Mouse (Mus musculus): ENCODE measurements around the gene Onecut3. TPM values are rescaled to one million over a fixed set of nuclear protein-coding genes. Genes with fewer than 3 reads are reported as not detected.

Onecut3 gene
- polyA plus RNA-seq, 1 experiment from 2014 or later = not detected

- peak overlapping the region; percentile 38; the same call in 1 of the 2 replicates for H3K9ac ChIP-seq (ENCODE audit: low read length)
- ATAC-seq (replicated peaks; ENCODE audit: extremely low read depth, insufficient read depth, low FRiP score) = no peak
- no peaks in the 10 kb centered on the region for H3K9me3 ChIP-seq (replicated peaks; ENCODE audit: control insufficient read depth, low read length)
- peaks cover 5% of the 10 kb centered on the region; the same call in 1 of the 2 replicates for H3K4me1 ChIP-seq (ENCODE audit: control insufficient read depth, insufficient read depth, low read length)
- 5% methylated on average over 19 of the region's 19 CpGs for WGBS
- peak overlapping the region; percentile 1; the same call in 1 of the 2 replicates for H3K4me2 ChIP-seq (ENCODE audit: low read depth, low read length)
- peak overlapping the region; percentile 8; the same call in 1 of the 2 replicates for H3K4me3 ChIP-seq (ENCODE audit: low read length)
- no peak overlapping the region for H3K27ac ChIP-seq (ENCODE audit: low read length)
- H3K36me3 ChIP-seq (ENCODE audit: control insufficient read depth, insufficient read depth) = no peaks in the 10 kb centered on the region
- peaks cover 42% of the 10 kb centered on the region for H3K27me3 ChIP-seq (ENCODE audit: control insufficient read depth, insufficient read depth, low read length)
Measured at GRCm38 (mm10) chr10:80513739-80514138, 19.1 kb downstream of the Onecut3 start.

- Histone ChIP-seq H3K4me3 (ENCODE audit: low read length) (no peak overlapping the region), H3K9ac (ENCODE audit: low read length) (no peak overlapping the region), H3K9me3 (replicated peaks; ENCODE audit: control insufficient read depth, low read length) (peaks cover 6% of the 10 kb centered on the region; the same call in 1 of the 2 replicates), H3K36me3 (ENCODE audit: control insufficient read depth, insufficient read depth) (no peaks in the 10 kb centered on the region), H3K27me3 (ENCODE audit: control insufficient read depth, insufficient read depth, low read length) (peaks cover 18% of the 10 kb centered on the region), H3K4me1 (ENCODE audit: control insufficient read depth, insufficient read depth, low read length) (no peaks in the 10 kb centered on the region), H3K4me2 (ENCODE audit: low read depth, low read length) (no peak overlapping the region), H3K27ac (ENCODE audit: low read length) (no peak overlapping the region)
- WGBS = 64% methylated on average over 2 of the region's 2 CpGs
- no peak for ATAC-seq (replicated peaks; ENCODE audit: extremely low read depth, insufficient read depth, low FRiP score)
Measured at GRCm38 (mm10) chr10:80519287-80519686, 24.7 kb downstream of the Onecut3 start.

- no peak for ATAC-seq (replicated peaks; ENCODE audit: extremely low read depth, insufficient read depth, low FRiP score)
- no peaks in the 10 kb centered on the region for H3K4me1 ChIP-seq (ENCODE audit: control insufficient read depth, insufficient read depth, low read length)
- no peak overlapping the region for H3K4me3 ChIP-seq (ENCODE audit: low read length)
- no peak overlapping the region for H3K27ac ChIP-seq (ENCODE audit: low read length)
- peaks cover under 1% of the 10 kb centered on the region for H3K27me3 ChIP-seq (ENCODE audit: control insufficient read depth, insufficient read depth, low read length)
- 95% methylated on average over 7 of the region's 7 CpGs for WGBS
- no peaks in the 10 kb centered on the region for H3K36me3 ChIP-seq (ENCODE audit: control insufficient read depth, insufficient read depth)
- no peak overlapping the region for H3K9ac ChIP-seq (ENCODE audit: low read length)
- H3K4me2 ChIP-seq (ENCODE audit: low read depth, low read length) = no peak overlapping the region
- H3K9me3 ChIP-seq (replicated peaks; ENCODE audit: control insufficient read depth, low read length) = peaks cover 6% of the 10 kb centered on the region; the same call in 1 of the 2 replicates
Measured at GRCm38 (mm10) chr10:80523299-80523698, 28.7 kb downstream of the Onecut3 start.

GRCm38 (mm10) chr10:80526172-80526571 lies 31.5 kb downstream of the Onecut3 start:
- Histone ChIP-seq H3K27me3 (ENCODE audit: control insufficient read depth, insufficient read depth, low read length) (no peaks in the 10 kb centered on the region; the same call in none of the 2 replicates), H3K9ac (ENCODE audit: low read length) (no peak overlapping the region), H3K9me3 (replicated peaks; ENCODE audit: control insufficient read depth, low read length) (peaks cover 6% of the 10 kb centered on the region; the same call in 1 of the 2 replicates), H3K4me3 (ENCODE audit: low read length) (no peak overlapping the region), H3K27ac (ENCODE audit: low read length) (no peak overlapping the region), H3K4me2 (ENCODE audit: low read depth, low read length) (no peak overlapping the region), H3K36me3 (ENCODE audit: control insufficient read depth, insufficient read depth) (no peaks in the 10 kb centered on the region), H3K4me1 (ENCODE audit: control insufficient read depth, insufficient read depth, low read length) (no peaks in the 10 kb centered on the region)
- no peak for ATAC-seq (replicated peaks; ENCODE audit: extremely low read depth, insufficient read depth, low FRiP score)
- whole genome bisulfite sequencing = 21% methylated on average over 9 of the region's 9 CpGs

GRCm38 (mm10) chr10:80532783-80533182 lies 38.1 kb downstream of the Onecut3 start:
- Histone ChIP-seq H3K4me2 (ENCODE audit: low read depth, low read length) (no peak overlapping the region), H3K4me3 (ENCODE audit: low read length) (no peak overlapping the region), H3K9me3 (replicated peaks; ENCODE audit: control insufficient read depth, low read length) (no peaks in the 10 kb centered on the region), H3K36me3 (ENCODE audit: control insufficient read depth, insufficient read depth) (no peaks in the 10 kb centered on the region), H3K9ac (ENCODE audit: low read length) (no peak overlapping the region), H3K27me3 (ENCODE audit: control insufficient read depth, insufficient read depth, low read length) (peaks cover 16% of the 10 kb centered on the region), H3K4me1 (ENCODE audit: control insufficient read depth, insufficient read depth, low read length) (no peaks in the 10 kb centered on the region), H3K27ac (ENCODE audit: low read length) (no peak overlapping the region)
- no peak for ATAC-seq (replicated peaks; ENCODE audit: extremely low read depth, insufficient read depth, low FRiP score)
- 85% methylated on average over 11 of the region's 11 CpGs for WGBS

- H3K36me3 ChIP-seq (ENCODE audit: control insufficient read depth, insufficient read depth) = no peaks in the 10 kb centered on the region
- no peak overlapping the region for H3K4me3 ChIP-seq (ENCODE audit: low read length)
- peaks cover 20% of the 10 kb centered on the region for H3K27me3 ChIP-seq (ENCODE audit: control insufficient read depth, insufficient read depth, low read length)
- WGBS = 17% methylated on average over 7 of the region's 7 CpGs
- no peak overlapping the region for H3K4me2 ChIP-seq (ENCODE audit: low read depth, low read length)
- peaks cover under 1% of the 10 kb centered on the region; the same call in 1 of the 2 replicates for H3K4me1 ChIP-seq (ENCODE audit: control insufficient read depth, insufficient read depth, low read length)
- ATAC-seq (replicated peaks; ENCODE audit: extremely low read depth, insufficient read depth, low FRiP score) = no peak
- no peak overlapping the region for H3K27ac ChIP-seq (ENCODE audit: low read length)
- H3K9me3 ChIP-seq (replicated peaks; ENCODE audit: control insufficient read depth, low read length) = no peaks in the 10 kb centered on the region
- H3K9ac ChIP-seq (ENCODE audit: low read length) = no peak overlapping the region
Measured at GRCm38 (mm10) chr10:80533704-80534103, 39.1 kb downstream of the Onecut3 start.

GRCm38 (mm10) chr10:80535071-80535470 lies 40.4 kb downstream of the Onecut3 start:
- peaks cover 9% of the 10 kb centered on the region; the same call in 1 of the 2 replicates for H3K4me1 ChIP-seq (ENCODE audit: control insufficient read depth, insufficient read depth, low read length)
- H3K9ac ChIP-seq (ENCODE audit: low read length) = no peak overlapping the region
- H3K36me3 ChIP-seq (ENCODE audit: control insufficient read depth, insufficient read depth) = no peaks in the 10 kb centered on the region
- 12% methylated on average over 14 of the region's 14 CpGs for WGBS
- H3K4me2 ChIP-seq (ENCODE audit: low read depth, low read length) = peak overlapping the region; percentile 41
- no peaks in the 10 kb centered on the region for H3K9me3 ChIP-seq (replicated peaks; ENCODE audit: control insufficient read depth, low read length)
- H3K27me3 ChIP-seq (ENCODE audit: control insufficient read depth, insufficient read depth, low read length) = peaks cover 20% of the 10 kb centered on the region
- no peak overlapping the region for H3K4me3 ChIP-seq (ENCODE audit: low read length)
- no peak for ATAC-seq (replicated peaks; ENCODE audit: extremely low read depth, insufficient read depth, low FRiP score)
- no peak overlapping the region for H3K27ac ChIP-seq (ENCODE audit: low read length)

- WGBS = 18% methylated on average over 13 of the region's 13 CpGs
- H3K4me3 ChIP-seq (ENCODE audit: low read length) = no peak overlapping the region
- H3K9ac ChIP-seq (ENCODE audit: low read length) = no peak overlapping the region
- H3K27ac ChIP-seq (ENCODE audit: low read length) = no peak overlapping the region
- no peak for ATAC-seq (replicated peaks; ENCODE audit: extremely low read depth, insufficient read depth, low FRiP score)
- H3K27me3 ChIP-seq (ENCODE audit: control insufficient read depth, insufficient read depth, low read length) = peaks cover 20% of the 10 kb centered on the region
- peaks cover 9% of the 10 kb centered on the region; the same call in 1 of the 2 replicates for H3K4me1 ChIP-seq (ENCODE audit: control insufficient read depth, insufficient read depth, low read length)
- no peaks in the 10 kb centered on the region for H3K36me3 ChIP-seq (ENCODE audit: control insufficient read depth, insufficient read depth)
- no peaks in the 10 kb centered on the region for H3K9me3 ChIP-seq (replicated peaks; ENCODE audit: control insufficient read depth, low read length)
- no peak overlapping the region; the same call in 1 of the 2 replicates for H3K4me2 ChIP-seq (ENCODE audit: low read depth, low read length)
Measured at GRCm38 (mm10) chr10:80535711-80536110, 41.1 kb downstream of the Onecut3 start.

- peaks cover 9% of the 10 kb centered on the region; the same call in 1 of the 2 replicates for H3K4me1 ChIP-seq (ENCODE audit: control insufficient read depth, insufficient read depth, low read length)
- H3K27ac ChIP-seq (ENCODE audit: low read length) = no peak overlapping the region
- H3K9ac ChIP-seq (ENCODE audit: low read length) = no peak overlapping the region
- no peak overlapping the region for H3K4me2 ChIP-seq (ENCODE audit: low read depth, low read length)
- no peaks in the 10 kb centered on the region for H3K9me3 ChIP-seq (replicated peaks; ENCODE audit: control insufficient read depth, low read length)
- WGBS = 62% methylated on average over 5 of the region's 5 CpGs
- ATAC-seq (replicated peaks; ENCODE audit: extremely low read depth, insufficient read depth, low FRiP score) = no peak
- H3K36me3 ChIP-seq (ENCODE audit: control insufficient read depth, insufficient read depth) = peaks cover 15% of the 10 kb centered on the region
- peaks cover 20% of the 10 kb centered on the region for H3K27me3 ChIP-seq (ENCODE audit: control insufficient read depth, insufficient read depth, low read length)
- H3K4me3 ChIP-seq (ENCODE audit: low read length) = no peak overlapping the region
Measured at GRCm38 (mm10) chr10:80538180-80538579, 43.5 kb downstream of the Onecut3 start.

Measured in heart, embryonic 16.5 days (tissue).